Mouse (Mus musculus): ENCODE measurements around the gene Gm13283.
"Not testable (repeated sequence)": the region's sequence is repeated elsewhere in the genome, so short reads cannot be mapped to it uniquely, and the experiment has no call there.

- TF ChIP-seq CTCF (IDR thresholded peaks at IDR 0.05; ENCODE audit: low read depth) = peak; percentile 34; the same call in 1 of the 2 replicates
- TF ChIP-seq EP300 (IDR thresholded peaks at IDR 0.05; ENCODE audit: low read depth) = not testable (repeated sequence)
Observed at GRCm38 (mm10) chr4:88793936-88794675, 34.2 kb downstream of the Gm13283 start, which contains the start of gene Gm13275.
